Mouse (Mus musculus) left cerebral cortex, postnatal 14 days (tissue): ENCODE results near the gene Mrps34. TPM values are rescaled to one million over a fixed set of nuclear protein-coding genes. Genes with fewer than 3 reads are reported as not detected.

ENCODE experiments used
- DNase-seq, 2 experiments: peaks; one replicate each; pipeline ENCODE4 v3.0.0; 2021 to 2022; ENCODE audit warnings: low spot score in 2 of 2, mixed read lengths in 1 of 2
- intact Hi-C: fragments of 180-260 bp; cut with DNase I; formaldehyde crosslinking; loops from one replicate; pipeline ENCODE4 v1.15.1; 2025
- total RNA-seq, 2 experiments: library from RNA; stranded (reverse); gene quantifications; 2 replicates each; pipeline ENCODE4 v1.2.3; 2021

Mrps34 gene
- total RNA-seq, 2 experiments from 2014 or later, result 67.5 to 73.1 TPM

DNA sequence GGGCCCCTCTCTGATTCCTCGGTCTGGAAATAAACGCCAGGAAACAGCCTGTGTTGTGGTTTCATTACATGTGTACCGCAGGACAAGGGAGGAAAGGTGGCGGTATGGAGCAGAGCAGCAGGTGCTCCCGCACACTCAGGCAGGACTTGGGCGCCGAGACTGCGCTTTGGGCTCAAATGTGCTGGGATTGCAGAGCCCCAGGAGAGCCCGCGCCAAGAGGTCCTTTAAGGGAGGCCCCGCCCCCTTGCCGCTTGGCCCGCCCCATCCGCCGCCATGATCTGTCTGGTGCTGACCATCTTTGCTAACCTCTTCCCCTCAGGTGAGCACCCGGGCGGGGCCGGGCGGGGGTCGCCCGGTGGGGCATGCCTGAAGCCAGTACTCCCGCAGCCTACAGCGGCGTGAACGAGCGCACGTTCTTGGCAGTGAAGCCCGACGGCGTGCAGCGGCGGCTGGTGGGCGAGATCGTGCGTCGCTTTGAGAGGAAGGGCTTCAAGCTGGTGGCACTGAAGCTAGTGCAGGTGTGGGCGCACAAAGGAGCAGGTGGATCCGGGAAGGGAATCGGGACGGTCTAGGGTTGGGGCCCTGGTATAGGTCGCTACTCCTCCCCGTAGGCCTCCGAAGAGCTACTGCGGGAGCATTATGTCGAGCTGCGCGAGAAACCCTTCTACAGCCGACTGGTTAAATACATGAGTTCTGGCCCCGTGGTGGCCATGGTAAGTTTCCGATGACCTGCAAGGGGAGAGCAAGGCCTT, 1.5 kb downstream of the Mrps34 start, which contains the start of gene Nme3:
TSS of gene Nme3 (plus strand) at position 260 of the 752 bp plus-strand sequence.
- DNase-seq, result peak; percentile 75
- intact Hi-C loops, result no loop called here

DNA sequence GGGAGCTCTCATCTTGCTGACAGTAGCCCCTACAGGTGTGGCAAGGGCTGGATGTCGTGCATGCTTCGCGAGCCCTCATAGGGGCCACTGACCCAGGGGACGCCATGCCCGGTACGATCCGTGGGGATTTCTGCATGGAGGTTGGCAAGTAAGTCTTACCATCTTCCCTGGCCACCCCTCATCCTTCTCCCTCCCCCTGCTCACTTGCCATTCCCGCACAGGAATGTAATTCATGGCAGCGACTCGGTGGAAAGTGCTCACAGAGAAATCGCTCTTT, 2.0 kb downstream of the Mrps34 start:
- DNase-seq, result no peak
- intact Hi-C loops, result no loop called here

DNA sequence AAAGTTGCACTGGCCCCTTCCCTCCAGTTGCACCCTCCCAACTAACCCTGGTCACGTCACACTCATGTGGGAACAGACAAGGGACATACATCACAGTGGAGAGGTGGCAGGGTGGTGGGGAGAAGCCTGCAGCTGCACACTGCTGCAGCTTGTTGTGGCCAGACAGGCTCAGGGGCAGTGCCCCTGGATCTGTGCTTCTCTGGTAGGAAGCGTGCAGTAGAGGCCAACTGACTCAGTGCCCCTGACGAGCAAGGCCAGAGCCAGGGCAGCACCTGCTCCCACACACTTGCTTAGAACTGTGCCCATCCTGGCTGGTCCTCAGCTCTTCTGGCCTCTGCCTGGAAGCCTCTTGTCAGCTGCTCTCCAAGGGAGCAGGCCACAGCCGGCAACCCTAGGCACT, 2.7 kb downstream of the Mrps34 start:
- DNase-seq, result no peak
- intact Hi-C loops, result no loop called here

- intact Hi-C loops, result no loop called here
- DNase-seq, result no peak
Measured at GRCm38 (mm10) chr17:24898041-24898854, 3.3 kb downstream of the Mrps34 start.

- intact Hi-C loops, result no loop called here
- no peak for DNase-seq
Measured at GRCm38 (mm10) chr17:24899153-24899552, 4.2 kb downstream of the Mrps34 start.

DNA sequence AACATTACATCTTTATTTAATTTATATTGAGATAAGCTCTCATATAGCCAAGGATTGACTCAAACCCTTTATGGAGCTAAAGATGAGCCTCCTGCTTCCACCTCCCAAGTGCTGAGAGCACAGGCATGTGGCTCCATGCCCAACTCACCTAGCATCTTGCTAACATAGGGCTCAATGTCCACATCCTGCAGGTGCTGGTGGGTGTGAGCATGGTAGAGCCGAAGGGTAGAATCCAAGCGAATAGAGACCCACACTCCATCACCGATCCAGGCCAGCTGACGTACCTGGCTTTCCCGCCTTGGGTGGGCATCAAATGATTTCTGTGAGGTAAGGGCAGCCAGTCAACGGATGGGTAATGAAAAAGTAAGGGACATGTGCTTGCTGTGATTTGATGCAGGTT, 5.1 kb downstream of the Mrps34 start:
- no peak for DNase-seq
- intact Hi-C loops, result no loop called here

- DNase-seq, result no peak
- intact Hi-C loops, result no loop called here
Measured at GRCm38 (mm10) chr17:24902124-24902523, 7.2 kb downstream of the Mrps34 start.

DNA sequence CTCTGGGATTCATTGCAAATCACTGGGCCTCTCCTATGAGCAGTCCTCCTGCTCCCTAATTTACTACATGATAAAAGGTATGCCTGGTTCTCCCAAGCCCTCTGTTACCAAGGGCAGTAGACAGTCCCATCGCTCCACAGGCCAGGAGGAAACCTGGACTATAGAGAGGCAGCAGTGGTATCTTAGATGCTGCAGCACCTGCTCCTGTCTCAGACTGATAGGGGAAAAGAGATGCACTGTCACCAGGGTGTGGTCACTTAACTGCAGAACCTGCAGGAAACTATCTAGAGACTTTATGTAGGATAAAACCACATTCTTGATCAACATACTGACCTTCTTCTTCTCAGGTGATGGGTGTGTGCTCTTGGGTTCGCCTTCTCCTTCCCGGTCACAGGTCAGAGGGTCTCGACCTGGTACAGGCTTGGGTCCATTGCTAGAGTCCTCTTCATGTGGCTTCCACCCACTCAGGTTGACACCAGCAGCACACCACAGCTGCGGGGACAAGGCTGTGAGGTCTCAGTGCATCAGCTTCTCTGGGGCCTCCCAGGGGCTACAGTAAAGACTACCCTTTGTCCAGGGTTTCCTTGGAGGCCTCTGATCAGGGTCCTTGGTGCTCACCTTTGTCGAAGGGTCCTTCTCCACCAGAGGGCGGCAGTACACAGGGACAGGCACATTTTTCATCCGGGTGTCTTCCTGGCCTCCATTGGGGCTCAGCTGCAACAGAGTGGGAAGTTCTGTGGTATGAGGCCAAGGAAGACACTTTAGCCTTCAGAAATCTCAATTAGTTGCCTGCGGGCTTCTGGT, 8.0 kb downstream of the Mrps34 start:
- no peak for DNase-seq
- intact Hi-C loops, result no loop called here

GRCm38 (mm10) chr17:24903767-24904166, 8.9 kb downstream of the Mrps34 start:
- intact Hi-C loops, result no loop called here
- DNase-seq, result no peak

- intact Hi-C loops, result no loop called here
- DNase-seq, result no peak
Measured at GRCm38 (mm10) chr17:24907591-24907990, 12.7 kb downstream of the Mrps34 start.

DNA sequence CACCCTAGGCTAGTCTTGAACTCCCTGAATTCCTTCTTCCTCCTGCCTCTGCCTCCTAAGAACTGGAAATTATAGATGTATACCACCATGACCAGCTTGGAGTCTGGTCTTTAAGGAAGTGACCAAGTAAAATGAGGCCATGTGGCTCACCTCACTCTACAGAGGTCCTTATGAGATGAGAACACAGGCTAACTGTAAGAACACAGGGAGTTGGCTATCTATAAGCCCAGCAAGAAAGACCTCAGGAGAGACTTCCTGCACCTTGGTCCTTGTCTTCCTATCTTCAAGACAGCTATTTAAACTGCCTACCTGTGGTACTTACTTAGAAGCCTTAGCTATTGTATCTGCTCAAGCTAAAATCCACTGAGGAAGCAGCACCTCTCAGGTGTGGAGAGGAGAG, 19.1 kb downstream of the Mrps34 start:
- no peak for DNase-seq
- intact Hi-C loops, result no loop called here

GRCm38 (mm10) chr17:24923246-24923645, 28.3 kb downstream of the Mrps34 start:
- intact Hi-C loops, result no loop called here
- DNase-seq, result no peak

DNA sequence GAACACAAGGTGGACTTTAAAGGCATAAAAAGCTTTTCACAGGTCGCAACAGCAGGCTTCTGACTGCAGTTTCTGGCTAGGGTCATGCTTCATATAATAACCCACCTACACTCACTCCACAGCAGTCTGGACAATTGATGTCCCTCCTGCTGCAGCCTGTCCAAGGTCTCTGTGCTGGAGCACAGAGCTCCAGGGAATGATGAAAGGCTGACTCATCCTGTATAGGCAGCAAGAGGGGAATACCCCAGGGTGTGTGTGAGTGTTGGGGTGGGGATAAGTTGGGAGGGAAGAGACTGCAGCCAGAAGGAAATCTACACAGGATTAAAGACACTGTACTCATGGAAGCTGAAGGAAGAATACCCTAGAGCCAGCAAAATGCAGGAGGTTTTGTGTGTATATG, 34.6 kb downstream of the Mrps34 start:
- no peak for DNase-seq
- intact Hi-C loops, result no loop called here

DNA sequence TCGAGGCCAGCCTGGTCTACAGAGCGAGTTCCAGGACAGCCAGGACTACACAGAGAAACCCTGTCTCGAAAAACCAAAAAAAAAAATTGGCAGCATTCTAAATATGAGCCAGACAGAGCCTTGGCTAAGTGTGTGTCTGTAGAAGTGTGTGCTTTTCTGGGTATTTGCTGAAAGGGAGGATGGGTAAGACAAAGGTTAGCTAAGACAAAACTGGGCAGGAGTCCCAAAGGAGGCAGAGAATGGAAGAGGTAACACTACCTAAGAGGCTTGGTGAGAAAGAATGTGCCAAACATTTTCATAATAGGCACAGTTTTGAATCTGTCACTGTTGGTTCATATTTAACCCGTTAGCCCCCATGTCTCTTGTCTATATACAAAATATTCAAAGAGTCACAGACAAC, 37.5 kb downstream of the Mrps34 start:
- intact Hi-C loops, result no loop called here
- no peak for DNase-seq

DNA sequence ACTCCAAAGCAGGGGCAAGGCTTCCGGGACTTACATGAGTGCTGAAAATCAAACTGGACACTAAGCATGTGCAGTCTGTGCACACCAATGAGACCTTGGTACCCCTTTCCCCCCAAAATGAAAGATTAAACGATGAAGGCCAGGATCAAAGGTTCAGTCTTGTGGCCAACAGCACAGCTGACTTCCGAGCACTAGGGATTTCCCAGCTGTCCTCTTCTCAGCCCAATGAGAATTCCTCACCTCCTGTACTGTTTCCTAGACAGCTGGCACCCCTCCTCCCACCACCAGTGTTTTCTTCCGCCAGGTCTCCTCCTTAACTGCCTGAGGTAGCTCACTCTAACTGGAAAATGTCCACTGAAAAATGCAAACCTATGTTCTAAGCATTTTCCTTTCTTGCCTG, 38.2 kb downstream of the Mrps34 start:
- no peak for DNase-seq
- intact Hi-C loops, result no loop called here

DNA sequence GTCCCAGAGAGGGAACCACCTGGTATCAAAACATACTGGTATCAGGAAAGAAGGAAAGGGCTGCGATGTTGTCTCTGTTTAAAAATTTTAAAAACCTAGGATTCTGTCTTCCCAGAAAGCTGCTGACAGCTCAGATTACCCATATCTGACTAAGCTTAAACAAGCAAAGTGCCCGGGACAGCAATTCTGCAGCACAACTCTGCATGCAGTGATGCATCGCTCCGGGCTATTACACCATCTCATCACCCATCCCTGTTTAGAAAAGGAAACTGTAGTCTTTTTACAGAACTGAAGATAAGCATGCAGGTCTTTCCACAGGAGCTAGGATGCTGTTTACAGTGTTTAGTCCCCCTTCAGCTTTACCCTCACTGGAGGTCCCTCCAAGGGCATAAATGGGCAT, 40.0 kb downstream of the Mrps34 start:
- intact Hi-C loops, result no loop called here
- no peak for DNase-seq

DNA sequence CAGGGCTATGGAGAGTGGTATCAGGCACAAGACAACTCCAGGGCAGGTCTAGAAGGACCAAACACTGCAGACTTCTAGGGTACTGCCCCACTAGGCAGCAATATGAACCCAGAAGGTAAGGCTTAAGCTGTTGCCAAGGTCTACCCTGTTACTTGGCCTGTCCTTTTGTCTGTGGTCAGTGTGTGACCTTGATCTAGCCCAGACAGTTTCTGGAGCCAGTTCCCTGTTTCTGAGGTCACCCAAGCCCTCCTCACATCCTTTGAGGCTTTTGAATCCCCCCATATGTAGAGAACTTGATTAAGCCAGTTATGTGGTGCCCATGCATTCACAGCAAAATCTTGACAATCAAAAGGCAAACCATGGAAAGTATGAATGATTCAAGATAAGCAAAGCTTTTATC, 40.8 kb downstream of the Mrps34 start:
- no peak for DNase-seq
- intact Hi-C loops, result no loop called here

GRCm38 (mm10) chr17:24936259-24937237, 41.6 kb downstream of the Mrps34 start, which contains the start of gene Mapk8ip3:
Mapk8ip3 (minus strand) TSS chr17:24936977.
- peak; percentile 95 for DNase-seq
- intact Hi-C loops, result no loop called here

DNA sequence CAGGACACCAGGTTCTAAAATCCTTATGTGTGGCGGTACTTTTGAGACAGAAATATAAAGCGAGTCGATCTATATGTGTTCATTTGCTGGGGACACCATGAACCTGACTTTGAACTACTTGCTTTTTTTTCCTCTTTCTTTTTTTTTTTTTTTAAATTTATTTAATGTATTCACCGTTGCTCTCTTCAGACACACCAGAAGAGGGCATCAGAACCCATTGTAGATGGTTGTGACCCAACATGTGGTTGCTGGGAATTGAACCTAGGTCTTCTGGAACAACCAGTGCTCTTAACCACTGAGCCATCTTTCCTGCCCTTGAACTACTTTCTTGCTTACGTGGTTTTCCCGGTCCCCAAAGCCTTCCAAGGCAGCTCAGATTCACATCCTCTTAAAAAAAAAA, 42.4 kb downstream of the Mrps34 start:
- DNase-seq, result no peak
- intact Hi-C loops, result no loop called here
